In genomic region chr17:81063346-81063745, GRCm38 (mm10) we compare ENCODE assay signal across 12 mouse cellular contexts. TPM values are rescaled to one million over a fixed set of nuclear protein-coding genes. Genes with fewer than 3 reads are reported as not detected.
DNase-seq lines count a peak whose midpoint lies in the region; ATAC-seq and TF ChIP-seq lines count a peak whose summit lies in the region.
"Had no signal": no experiment of that assay in that cellular context is flagged by ENCODE, and none has a peak within 500 bp of the region (broad histone marks: within the 10 kb centered on the region; RNA-seq: fewer than 3 reads in every experiment).

No protein-coding gene starts in this region.

- no peaks in the 10 kb centered on the region for H3K9me3 ChIP-seq in lung, embryonic 14.5 days (ENCODE audit: low read depth, low read length)
- H3K9me3 ChIP-seq in liver, postnatal 0 days (ENCODE audit: low read length): 0 out of 2 replicates have a peak, but pooled peaks cover 3% of the 10 kb centered on the region
- H3K9me3 ChIP-seq: limb, embryonic 10.5 days; midbrain, embryonic 12.5 days had no signal

- H3K4me1 ChIP-seq in lung, embryonic 14.5 days (ENCODE audit: insufficient read depth): peaks cover 3% of the 10 kb centered on the region; the same call in 1 of the 2 replicates
- H3K4me1 ChIP-seq in liver, postnatal 0 days (ENCODE audit: insufficient read depth): peaks cover 19% of the 10 kb centered on the region

- no peak for TF ChIP-seq EP300 in liver, postnatal 0 days (IDR thresholded peaks at IDR 0.05; ENCODE audit: low read depth)

- no peak for ATAC-seq in lung, embryonic 14.5 days (ENCODE audit: insufficient read depth)
- ATAC-seq in liver, postnatal 0 days: no peak
- ATAC-seq in cerebellum, adult (ENCODE audit: insufficient number of reproducible peaks, low FRiP score, low TSS enrichment): no peak

- 82% methylated on average over 3 of the region's 3 CpGs for WGBS in lung, embryonic 14.5 days
- WGBS in liver, postnatal 0 days (ENCODE audit: insufficient replicate concordance): 74% methylated on average over 3 of the region's 3 CpGs

- TF ChIP-seq CTCF in lung, embryonic 14.5 days (IDR thresholded peaks at IDR 0.05; ENCODE audit: low read depth): no peak
- TF ChIP-seq CTCF in liver, postnatal 0 days (IDR thresholded peaks at IDR 0.05; ENCODE audit: low read depth): no peak

- peaks cover 8% of the 10 kb centered on the region; the same call in 1 of the 2 replicates for H3K36me3 ChIP-seq in lung, embryonic 14.5 days (ENCODE audit: insufficient read depth)
- no peaks in the 10 kb centered on the region; the same call in 1 of the 2 replicates for H3K36me3 ChIP-seq in liver, postnatal 0 days (replicated peaks; ENCODE audit: insufficient read depth, low read length)

- H3K4me3 ChIP-seq in lung, embryonic 14.5 days (ENCODE audit: low read depth, low read length): no peak overlapping the region
- H3K4me3 ChIP-seq in liver, postnatal 0 days (ENCODE audit: low read depth, low read length): no peak overlapping the region

- peak; percentile 84 for DNase-seq in heart, adult 11 months
- DNase-seq in heart, adult 8-10 months (ENCODE audit: low spot score): no peak
- DNase-seq in lung, embryonic 14.5 days: no peak
- no peak for DNase-seq in lung, adult 18-20 months
- DNase-seq in MEL-GATA-1-ER (ENCODE audit: extremely low read depth, low read depth): peak; percentile 77
- DNase-seq in liver, postnatal 0 days: no peak
- no peak for DNase-seq in gastrocnemius, postnatal 10 days
- DNase-seq: thymus, postnatal 14 days had no signal

- H3K4me2 ChIP-seq in lung, embryonic 14.5 days: peak overlapping the region; percentile 72; the same call in 1 of the 2 replicates
- no peak overlapping the region for H3K4me2 ChIP-seq in liver, postnatal 0 days (ENCODE audit: low read depth, low read length)

- no peak overlapping the region for H3K27ac ChIP-seq in lung, embryonic 14.5 days (ENCODE audit: low read depth)
- H3K27ac ChIP-seq in liver, postnatal 0 days (ENCODE audit: low read depth): 0 out of 2 replicates have a peak overlapping the region, but pooled peaks have one; percentile 23
- H3K27ac ChIP-seq: hindbrain, embryonic 14.5 days; midbrain, embryonic 12.5 days had no signal

- H3K27me3 ChIP-seq in lung, embryonic 14.5 days (ENCODE audit: insufficient read depth, low read length): no peaks in the 10 kb centered on the region
- H3K27me3 ChIP-seq in liver, postnatal 0 days (ENCODE audit: insufficient read depth, low read length): no peaks in the 10 kb centered on the region
- H3K27me3 ChIP-seq: midbrain, embryonic 12.5 days had no signal

- H3K9ac ChIP-seq in lung, embryonic 14.5 days: no peak overlapping the region
- no peak overlapping the region for H3K9ac ChIP-seq in liver, postnatal 0 days (replicated peaks)
- H3K9ac ChIP-seq: hindbrain, embryonic 14.5 days; midbrain, embryonic 12.5 days had no signal

RNA-seq across cellular contexts. Expression of gene Thumpd2, which starts 1.5 kb away (rescaled TPM):
- total RNA-seq in heart, adult 8-10 months (2022): 1 to 10 TPM; 4.1 to 4.7 (median 4.3) TPM
- 14.6 and 16.1 TPM in 2 replicates for polyA plus RNA-seq in lung, embryonic 14.5 days (2014; fragmentation: Nextera tagmentation; extraction: Ambion mirVana)
- polyA plus RNA-seq in liver, postnatal 0 days (2015; fragmentation: Nextera tagmentation; extraction: Ambion mirVana): 4.6 and 5.0 TPM in 2 replicates
- 1 to 10 TPM; 4.5 to 4.8 TPM for total RNA-seq in gastrocnemius, postnatal 10 days (2021)

Comparison
In these comparisons a context has a peak if more than half of its experiments do, and no peak if none do; other contexts are left out.
1. DNase-seq: peak in heart, adult 11 months (single experiment) and MEL-GATA-1-ER (single experiment); none in heart, adult 8-10 months (single experiment), lung, embryonic 14.5 days (single experiment), lung, adult 18-20 months (0 of 2), liver, postnatal 0 days (single experiment) and gastrocnemius, postnatal 10 days (single experiment).